Mouse (Mus musculus): ENCODE data around the gene Synrg.

Gene Synrg

DNA sequence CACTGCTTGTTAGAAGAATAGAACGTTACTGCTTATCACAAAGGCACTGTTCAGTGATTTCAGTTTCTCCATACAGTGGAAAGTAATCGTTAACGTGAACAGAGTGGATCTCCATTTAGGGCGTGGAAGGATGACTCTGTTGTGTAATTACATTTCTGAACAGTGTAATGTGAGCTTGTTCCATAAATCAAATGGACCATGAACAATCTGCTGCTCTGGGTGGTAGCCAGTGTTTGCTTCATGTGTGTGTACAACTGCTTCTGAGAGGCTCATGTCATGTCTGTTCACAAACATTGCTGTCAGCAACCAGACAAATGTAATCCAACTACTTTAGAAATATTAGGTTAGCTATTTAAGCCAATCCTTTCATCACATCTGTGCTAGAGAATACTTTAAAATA lies 27.5 kb downstream of the Synrg start:
- no peak for DNase-seq

DNA sequence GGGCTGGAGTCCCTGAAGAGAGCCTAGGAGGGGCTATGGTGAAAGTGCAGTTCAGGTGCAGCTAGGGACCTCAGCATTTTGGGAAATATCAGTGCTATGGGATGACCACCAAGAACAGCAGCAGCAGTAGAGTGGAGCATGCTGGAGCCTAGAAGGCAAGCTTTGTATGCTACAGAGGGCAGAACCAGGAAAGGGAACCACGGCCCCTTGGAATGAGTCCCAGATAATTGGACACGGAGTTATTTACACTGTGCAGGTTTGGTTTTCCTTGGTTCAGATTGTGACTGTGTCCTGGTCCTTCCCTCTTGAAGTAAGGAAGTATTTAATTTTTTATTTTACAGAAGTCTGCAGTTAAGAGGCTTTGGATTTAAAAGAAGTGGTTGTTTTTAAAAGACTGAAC lies 29.2 kb downstream of the Synrg start:
- no peak for DNase-seq

DNA sequence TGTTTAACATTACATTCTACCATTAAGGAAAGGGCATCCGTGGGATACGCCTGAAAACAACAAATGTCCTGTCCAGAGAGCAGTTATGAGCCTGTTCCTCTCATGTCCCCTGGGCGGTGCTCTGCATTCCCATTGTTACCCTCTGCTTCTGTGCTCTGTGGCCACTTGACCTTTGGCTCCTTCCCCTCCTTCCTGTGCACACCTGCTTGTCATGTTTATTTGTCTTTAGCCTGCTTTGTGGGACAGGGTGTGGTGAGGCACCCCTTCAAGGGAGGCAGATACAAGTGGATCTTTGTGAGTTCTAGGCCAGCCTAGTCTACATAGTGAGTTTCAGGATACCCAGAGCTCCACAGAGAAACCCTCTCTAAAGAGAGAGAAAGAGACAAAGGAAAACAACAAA lies 30.3 kb downstream of the Synrg start:
- DNase-seq: no peak

DNA sequence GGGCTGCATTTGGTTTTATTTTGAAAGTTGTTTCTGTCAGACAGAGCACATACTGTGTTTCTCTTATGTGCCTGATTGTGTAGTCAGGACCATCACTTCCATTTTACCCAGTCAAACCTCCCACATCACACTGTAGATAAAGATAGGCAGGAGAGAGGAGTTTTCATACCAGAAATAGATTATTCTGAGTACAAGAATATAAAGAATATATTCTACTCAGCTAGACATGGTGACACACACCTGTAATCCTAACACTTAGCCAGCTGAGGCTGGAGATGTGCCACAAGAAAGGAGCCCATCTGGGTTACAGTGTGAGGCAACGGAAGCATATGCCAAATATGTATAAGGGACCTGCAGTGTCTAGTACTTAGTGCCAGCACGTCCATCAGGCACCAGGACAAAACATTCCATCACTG lies 31.3 kb downstream of the Synrg start:
- DNase-seq: no peak

DNA sequence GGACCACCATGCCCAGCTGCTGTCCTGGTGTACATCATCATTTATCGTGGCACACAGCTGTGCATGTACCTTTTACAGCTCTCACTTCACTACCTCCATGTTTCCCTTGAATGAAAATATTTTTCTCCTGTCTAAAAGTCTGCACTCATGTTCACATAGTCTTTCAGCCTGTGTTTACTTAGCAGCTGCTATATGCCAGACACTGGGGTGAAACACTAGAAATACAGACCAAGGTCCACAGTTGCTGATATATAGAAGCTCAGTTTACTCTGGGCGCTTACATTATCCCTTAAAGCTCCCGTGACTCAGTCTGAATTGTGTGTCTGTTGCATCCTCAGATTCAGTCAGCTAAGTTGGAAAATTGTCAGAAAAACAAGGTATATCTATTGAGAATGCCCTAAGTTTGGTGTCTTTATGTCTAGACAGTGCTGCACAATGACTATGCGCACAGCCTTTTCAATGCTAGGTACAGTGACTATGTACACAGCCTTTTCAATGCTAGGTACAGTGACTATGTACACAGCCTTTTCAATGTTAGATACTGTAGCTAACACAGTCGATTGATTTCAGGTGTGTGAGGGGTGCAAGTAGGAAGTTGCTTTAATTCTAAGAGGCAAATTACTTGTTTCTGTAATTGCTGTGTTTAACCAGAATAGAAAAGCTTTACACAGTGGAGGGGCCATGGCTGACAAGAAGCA lies 33.1 kb downstream of the Synrg start:
- DNase-seq: no peak

DNA sequence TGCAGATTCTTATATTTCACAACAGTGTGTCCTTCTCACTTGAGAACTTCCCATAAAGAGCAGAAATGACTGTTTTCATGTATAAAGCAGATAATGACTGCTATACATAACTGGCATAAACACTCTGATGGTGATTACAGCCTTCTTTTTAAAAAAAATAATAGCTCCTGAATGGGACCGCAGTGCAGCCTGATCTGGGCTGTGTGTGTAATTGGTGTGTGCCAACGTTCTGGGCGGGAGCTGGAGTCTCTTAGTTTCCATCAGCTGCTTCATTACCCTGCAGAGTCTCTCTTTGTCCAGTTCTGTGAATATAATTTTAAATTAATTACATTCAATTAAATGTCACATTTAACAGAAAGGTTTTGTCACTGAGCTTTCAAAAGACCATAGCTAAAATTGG lies 34.8 kb downstream of the Synrg start:
- DNase-seq: no peak

DNA sequence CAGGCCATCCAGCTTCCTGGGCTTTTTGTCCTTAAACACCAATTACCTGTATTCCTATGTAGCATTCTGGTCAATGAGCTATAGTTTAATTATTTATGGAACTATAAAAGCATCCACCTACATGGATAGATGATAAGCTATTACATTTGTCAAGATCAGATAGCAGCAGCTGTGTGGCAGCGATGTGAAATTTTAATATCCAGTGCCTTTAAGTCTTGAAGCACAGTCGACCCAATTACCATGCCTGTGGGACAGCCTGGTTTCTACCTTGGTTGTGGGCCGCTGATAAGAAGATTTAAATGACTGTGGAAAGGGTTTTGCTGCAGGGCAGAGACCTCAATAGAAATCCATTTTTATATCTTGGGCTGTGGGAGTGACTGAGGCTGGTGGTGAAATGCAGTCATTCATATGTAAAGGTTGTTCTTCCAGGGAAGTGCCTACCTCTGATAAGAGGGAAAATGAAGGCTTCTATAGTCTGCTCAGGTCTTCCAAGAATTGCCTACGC lies 35.2 kb downstream of the Synrg start:
- no peak for DNase-seq

DNA sequence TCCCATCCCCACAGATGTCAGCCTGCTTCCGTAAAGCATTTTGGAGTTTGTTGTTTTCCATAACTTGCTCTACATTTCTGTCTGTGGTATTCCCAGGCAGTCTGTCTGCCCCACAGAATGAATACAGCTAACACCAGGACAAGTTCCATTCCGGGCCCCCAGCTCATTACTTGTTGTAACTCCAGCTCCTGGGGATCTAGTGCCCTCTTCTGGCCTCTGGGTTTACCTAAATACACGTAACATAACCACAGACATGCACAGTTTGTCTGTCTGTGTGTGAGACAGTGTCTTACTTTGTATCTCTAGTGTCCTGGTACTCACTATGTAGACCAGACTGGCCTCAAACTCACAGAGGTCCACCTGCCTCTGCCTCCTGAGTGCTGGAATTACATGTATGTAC lies 37.0 kb downstream of the Synrg start:
- no peak for DNase-seq

DNA sequence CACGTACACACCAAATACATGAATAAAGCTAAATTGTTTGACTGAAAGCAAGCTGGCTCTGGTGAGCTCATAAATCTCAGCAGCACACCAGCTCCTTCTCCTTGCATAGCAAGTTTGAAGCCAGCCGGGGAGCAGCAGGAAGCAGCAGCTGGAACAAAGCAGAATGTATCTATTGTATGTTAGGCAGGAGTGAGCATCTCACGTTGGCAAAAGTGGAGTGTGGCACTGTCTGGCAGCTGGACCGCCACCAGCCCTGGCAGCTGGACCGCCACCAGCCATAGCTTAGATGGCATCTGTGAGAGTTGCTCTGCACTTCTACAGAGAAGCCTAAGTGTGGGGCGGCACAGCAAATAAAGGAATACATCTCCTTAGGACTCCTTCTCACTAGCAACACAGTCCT lies 39.8 kb downstream of the Synrg start:
- DNase-seq: no peak

DNA sequence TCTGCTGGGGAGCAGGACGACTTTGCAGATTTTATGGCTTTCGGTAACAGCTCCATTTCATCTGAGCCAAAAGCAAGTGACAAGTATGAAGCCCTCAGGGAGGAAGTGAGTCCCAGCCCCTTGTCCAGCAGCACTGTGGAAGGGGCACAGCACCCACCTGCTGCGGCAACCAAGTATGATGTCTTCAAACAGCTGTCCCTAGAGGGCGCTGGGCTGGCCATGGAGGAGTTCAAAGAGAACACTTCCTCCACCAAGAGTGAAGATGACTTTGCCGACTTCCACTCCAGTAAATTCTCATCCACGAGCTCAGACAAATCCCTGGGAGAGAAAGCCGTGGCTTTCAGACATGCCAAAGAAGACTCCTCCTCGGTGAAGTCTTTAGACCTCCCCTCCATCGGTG lies 44.8 kb downstream of the Synrg start:
- DNase-seq: no peak

DNA sequence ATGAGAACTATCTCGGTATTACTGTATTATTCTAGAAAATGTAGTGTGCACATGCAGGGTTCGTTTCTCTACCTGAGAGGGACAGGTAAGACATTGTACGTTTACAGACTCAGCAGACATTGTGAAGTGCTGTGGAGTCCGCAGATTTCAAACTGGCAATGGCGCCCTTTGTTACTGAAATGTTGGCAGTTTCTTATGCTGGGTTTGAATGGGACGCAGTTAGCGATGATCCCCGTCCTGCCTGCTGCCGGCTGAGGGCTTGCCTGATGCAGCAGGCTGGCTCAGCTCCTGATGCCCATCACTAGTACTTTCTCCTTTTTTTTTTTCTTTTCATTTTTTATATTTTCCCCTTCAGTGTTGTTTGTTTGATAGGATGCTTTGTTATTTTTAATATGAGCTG lies 46.2 kb downstream of the Synrg start:
- DNase-seq: no peak

DNA sequence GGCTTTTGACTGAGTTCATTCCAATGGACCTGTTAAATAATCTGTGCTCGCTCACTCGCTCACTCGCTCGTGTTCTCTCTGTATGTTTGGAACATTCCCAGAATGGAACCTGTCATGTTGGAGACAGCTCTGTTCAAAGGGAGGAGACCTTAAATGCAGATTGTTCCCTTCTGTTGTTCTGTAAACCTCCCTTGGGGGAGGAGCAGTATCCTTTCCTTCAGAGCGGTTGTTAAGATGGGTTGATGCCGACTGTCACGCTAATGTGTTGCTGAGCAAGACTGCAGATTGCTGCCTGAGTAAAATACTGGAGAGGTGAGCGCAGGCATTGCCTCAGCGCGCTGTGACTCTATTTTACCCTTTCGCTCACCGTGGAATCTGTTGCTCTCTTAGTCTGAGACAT lies 46.8 kb downstream of the Synrg start:
- no peak for DNase-seq

DNA sequence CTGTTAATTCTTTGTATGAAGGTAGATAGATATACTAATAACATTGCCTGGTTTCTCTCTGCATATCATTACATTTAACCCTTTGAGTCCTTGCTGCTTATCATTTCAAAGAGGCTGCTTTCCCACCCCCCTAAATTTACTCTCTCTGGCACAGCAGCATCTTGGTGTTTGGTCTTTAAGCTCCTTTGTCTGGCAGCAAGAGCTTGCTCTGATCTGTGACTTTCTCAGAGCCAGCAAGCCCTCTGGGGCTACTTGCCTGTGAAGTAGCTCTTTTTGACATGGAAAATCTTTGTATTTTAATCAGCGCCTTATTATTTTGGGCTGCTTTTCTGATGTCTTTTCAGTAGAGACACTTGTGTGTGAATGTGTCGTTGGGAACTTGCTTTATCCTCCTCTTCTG lies 47.3 kb downstream of the Synrg start:
- no peak for DNase-seq

DNA sequence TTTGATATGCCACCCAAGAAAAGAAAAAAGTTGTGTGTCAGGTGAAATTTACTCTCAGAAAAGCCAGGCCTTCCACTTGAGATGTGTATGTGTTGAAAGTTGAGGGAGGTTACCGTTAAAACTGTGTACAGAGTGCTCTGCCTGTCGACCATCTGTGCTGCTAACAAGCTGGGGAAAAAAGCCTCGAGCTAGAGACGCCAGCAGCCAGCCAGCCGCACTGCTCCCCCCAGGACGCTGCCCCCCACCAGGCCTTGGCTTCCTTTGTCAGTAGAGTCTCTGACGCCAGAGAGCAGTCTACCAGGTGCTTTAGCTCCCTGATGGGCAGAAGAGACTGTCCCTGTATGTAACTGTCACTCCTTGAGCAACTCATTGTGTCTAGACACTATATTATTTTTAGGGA lies 48.9 kb downstream of the Synrg start:
- DNase-seq: no peak

DNA sequence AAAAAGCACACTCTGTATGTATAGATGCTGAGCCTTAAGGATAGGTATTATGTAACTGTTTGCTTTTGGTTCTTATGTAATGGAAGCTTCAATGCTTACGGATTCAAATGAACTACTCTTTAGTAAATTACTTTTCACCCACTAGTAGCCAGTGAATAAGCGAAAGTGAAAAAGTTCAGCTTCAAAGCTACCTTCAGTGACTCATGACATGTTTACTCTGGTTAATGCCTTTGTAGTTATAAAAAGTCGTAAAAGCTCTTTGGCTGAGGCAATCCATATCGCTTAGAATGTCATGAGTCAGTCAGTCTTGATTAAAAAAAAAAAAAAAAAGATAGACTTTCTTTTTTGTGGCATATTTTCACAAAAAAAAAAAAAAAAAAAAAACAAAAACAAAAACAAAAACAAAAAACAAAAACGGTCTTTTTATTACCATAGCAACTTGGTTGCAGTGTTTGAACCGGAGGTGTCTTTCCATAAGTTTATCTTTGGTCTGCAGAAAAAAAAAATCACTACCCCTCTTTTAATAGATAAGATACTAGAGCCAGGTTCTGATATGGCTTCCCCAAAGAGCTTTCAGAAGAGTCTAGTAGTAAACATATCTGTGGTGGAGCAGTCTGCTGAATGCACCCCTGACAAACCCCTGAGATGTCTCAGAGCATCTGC lies 52.0 kb downstream of the Synrg start:
- DNase-seq: no peak

DNA sequence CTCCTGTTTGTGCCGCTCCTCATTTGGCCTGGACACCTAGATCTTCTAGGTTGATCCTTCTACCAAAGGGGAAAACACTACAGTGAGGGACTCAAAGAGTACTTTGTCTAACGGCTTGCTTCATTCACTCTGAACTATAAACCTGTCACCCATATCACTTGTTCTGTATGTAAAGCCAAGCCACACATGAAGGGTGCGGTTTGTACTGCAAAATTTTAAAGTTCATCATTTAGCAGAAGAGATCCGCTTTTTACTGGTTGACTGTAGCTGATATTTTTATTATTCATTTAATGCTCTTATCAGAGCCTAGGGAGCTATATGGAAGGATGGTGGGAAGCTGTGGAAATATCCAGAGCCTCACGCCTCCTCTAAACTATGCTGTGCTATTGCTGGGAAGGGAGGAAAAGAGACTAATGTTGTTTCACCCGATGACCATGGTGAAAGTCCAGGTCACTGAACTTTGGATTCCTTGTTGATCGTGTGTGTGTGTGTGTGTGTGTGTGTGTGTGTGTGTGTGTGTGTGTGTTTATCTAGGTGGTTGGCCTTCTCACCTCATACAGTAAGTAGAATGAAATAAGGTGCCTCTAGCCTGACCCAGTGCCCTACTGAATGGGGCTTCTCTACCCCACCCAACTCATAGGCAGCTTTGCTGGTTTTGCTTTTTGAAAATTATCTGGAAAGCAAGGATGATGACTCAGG lies 52.7 kb downstream of the Synrg start:
- no peak for DNase-seq

DNA sequence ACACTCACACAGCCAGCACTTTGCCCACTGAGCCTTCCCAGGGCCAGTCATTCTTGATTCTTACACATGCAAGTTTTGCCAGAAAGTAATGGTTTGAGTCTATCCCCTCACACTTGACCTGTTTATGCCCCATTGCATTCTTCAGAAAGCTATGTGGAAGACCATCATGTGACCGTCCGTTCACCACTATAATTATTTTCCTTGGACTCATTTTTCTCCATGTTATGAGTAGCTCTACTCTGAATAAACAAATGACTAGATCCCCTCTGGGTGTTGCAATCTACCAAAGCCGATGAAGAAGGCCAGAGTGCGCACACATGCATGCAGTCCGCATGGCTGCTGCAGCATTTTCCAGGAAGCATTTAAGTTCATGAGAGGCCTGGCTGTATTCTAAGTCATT lies 63.0 kb downstream of the Synrg start:
- no peak for DNase-seq

DNA sequence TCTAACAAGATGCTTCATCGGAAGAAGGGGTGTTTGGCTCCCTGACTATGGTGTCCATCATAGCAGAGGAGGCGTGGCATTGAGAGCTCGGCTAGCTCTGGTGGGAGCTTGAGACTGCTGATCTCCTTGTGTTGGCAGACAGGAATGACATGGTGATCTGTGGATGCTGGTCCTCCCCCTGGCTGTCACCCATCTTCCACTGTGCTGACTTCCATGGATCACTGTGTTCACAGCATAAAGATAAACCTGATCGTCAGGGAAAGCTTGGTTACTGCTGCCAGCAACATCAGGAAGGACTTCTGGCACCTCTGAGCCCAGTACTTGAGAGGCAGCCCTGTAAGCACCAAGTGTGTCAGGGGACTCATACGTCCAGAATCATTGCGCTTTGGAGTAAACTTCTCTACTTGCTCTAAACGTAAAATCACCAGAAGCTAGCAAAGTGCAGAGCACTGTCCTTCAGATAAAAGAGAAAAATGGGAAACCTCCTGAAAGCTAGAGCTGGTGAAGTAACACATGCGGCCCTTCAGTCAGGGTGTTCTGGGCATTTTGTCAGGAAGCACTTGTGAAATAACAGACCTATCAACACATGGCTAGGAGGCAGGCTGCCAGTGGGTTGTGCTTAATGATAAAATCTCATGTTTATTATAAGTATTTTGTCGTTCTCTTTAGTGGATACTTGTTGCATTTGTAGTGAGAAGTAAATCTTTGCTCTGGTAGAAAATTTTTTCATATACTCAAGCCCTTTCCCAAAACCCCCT lies 64.2 kb downstream of the Synrg start:
- no peak for DNase-seq

DNA sequence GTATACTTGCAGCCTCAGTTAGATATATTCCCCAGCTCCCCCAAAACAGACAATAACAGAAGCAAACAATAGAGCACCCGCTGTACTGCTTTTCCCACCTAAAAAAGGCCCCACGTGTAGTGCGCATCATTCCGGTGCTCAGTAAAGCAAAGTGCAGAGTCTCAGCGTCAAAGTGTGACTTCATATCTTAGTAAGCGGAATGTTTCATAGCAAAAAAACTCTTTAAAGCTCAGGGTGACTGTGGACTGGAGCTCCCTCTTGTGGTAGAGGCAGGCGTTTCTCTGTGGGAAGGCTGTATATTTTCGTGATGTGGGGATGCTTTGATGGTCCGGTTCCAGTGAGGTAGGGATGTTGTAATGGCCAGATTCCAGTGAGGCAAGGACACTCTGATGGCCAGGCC lies 67.7 kb downstream of the Synrg start:
- DNase-seq: peak; percentile 44 to 50

DNA sequence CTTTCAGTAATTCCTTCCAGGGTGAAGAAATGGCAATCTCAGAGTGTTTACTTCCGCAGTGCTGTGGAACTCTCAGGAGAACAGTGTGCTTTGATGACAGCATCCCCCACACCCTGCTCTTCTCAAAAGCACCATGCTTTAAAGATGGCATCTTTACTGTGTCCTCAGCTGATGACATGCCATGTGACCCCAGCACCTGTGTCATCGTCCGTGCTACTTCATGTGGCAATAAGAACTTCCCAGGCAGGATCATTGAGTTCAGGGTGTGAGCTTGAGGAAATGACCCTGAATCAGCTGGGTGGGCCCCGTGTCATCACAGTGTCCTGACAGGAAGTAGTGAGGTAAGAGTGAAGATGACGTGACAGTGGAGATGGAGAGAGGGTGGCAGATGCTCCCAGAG lies 68.3 kb downstream of the Synrg start:
- DNase-seq: no peak

DNA sequence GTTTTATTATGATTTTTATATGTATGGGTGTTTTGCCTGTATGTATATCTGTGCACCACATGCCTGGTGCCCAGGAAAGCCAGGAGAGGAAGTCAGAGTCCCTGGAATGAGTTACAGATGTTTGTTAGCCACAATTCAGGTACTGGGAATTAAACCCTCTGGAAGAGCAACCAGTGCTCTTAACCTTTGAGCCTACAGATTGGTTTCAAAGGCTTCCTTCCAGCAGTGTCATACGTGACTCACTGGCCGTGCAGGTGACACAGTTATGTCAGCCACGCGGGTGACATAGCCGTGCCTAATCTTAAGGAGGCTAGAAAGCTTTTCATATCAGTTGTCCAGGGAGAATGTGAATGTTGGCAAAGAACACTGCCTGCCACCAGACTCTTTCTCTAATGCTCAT lies 69.4 kb downstream of the Synrg start:
- DNase-seq: no peak

DNA sequence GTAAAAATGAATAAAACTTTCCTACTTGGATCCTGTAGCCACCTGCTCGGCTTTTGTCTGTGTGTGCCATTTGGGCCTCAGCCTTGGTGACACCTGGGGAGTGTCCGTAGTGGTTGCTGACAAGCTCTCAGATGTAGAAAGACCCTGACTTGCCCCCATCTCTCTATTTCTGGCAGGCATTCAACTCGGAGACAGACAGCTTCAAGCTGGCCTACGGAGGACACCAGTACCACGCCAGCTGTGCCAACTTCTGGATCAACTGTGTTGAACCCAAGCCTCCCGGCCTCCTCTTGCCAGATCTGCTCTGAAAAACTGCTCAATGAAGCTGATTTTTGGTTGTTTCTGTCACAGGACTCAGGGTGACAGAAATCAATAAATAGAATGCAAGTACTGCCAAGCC lies 76.4 kb downstream of the Synrg start:
- DNase-seq: no peak
